Mouse (Mus musculus) kidney, embryonic 14.5 days (tissue): ENCODE data around the gene Moxd1. TPM values are rescaled to one million over a fixed set of nuclear protein-coding genes. Genes with fewer than 3 reads are reported as not detected.

ENCODE experiments used
- ATAC-seq: fragments of 200-750 bp; cut with Nextera tagmentation; 2 replicates; pipeline ENCODE4 v1.8.0; 2017; ENCODE audit warnings: moderate number of reproducible peaks, mild to moderate bottlenecking, moderate TSS enrichment, moderate library complexity; ENCODE audit not compliant: low FRiP score, low TSS enrichment
- H3K27ac ChIP-seq: fragments of 300-500 bp; sonication (generic); 2 replicates; pipeline ENCODE4 v1.5.1; 2014; ENCODE audit warnings: low read depth, mild to moderate bottlenecking, low read length, moderate library complexity, mixed read lengths
- H3K27me3 ChIP-seq: fragments of 300-500 bp; sonication (generic); 2 replicates; pipeline ENCODE4 v1.6.1; 2014; ENCODE audit warnings: mild to moderate bottlenecking, low read length; ENCODE audit not compliant: control insufficient read depth, insufficient read depth
- H3K36me3 ChIP-seq: fragments of 300-500 bp; sonication (generic); 2 replicates; pipeline ENCODE4 v1.6.1; 2014; ENCODE audit warnings: low read length, mixed read lengths; ENCODE audit not compliant: control insufficient read depth, insufficient read depth
- H3K4me1 ChIP-seq: fragments of 300-500 bp; sonication (generic); 2 replicates; pipeline ENCODE4 v1.6.1; 2014; ENCODE audit warnings: low read length, mixed read lengths; ENCODE audit not compliant: control insufficient read depth, insufficient read depth
- H3K4me2 ChIP-seq: fragments of 300-500 bp; sonication (generic); replicated peaks from 2 replicates; pipeline ENCODE4 v1.6.1; 2014; ENCODE audit warnings: low read depth, mild to moderate bottlenecking, low read length
- H3K4me3 ChIP-seq: fragments of 300-500 bp; sonication (generic); 2 replicates; pipeline ENCODE4 v1.5.1; 2014; ENCODE audit warnings: mild to moderate bottlenecking, low read length
- H3K9ac ChIP-seq: fragments of 300-500 bp; sonication (generic); 2 replicates; pipeline ENCODE4 v1.6.1; 2014; ENCODE audit warnings: low read depth, mild to moderate bottlenecking, low read length, moderate library complexity
- H3K9me3 ChIP-seq: fragments of 300-500 bp; sonication (generic); 2 replicates; pipeline ENCODE4 v1.6.1; 2016; ENCODE audit warnings: low read length; ENCODE audit not compliant: control insufficient read depth
- WGBS: fragments of 180-500 bp; shearing (Covaris S2); extraction: QIAGEN DNeasy Blood & Tissue Kit; methylation state at CpG from one replicate; pipeline ENCODE4 v1.1.7; 2014; 5-methylcytosine and 5-hydroxymethylcytosine counted together
- polyA plus RNA-seq: library from polyadenylated mRNA; unstranded; fragments of >200 nt; fragmentation: Nextera tagmentation; extraction: Ambion mirVana; gene quantifications from 2 replicates; pipeline ENCODE4 v1.2.1, GENCODE M21; 2014

Gene Moxd1
- polyA plus RNA-seq, result 18.1 and 29.7 TPM in 2 replicates

- Histone ChIP-seq H3K4me3 (peak within 1 kb of the TSS; percentile 43), H3K27me3 (peaks cover 7% of the 10 kb centered on the region; the same call in 1 of the 2 replicates)
- 1% methylated on average over 50 of the region's 56 CpGs for WGBS
Measured at GRCm38 (mm10) chr10:24223449-24224143, at the start of gene Moxd1. Gene Moxd1, plus strand, starts transcription at chr10:24223517.

GRCm38 (mm10) chr10:24190392-24190791 is 32.9 kb upstream of the Moxd1 start:
- no peak overlapping the region for H3K9ac ChIP-seq
- WGBS, result 53% methylated on average over 7 of the region's 7 CpGs
- no peaks in the 10 kb centered on the region for H3K27me3 ChIP-seq
- peaks cover 21% of the 10 kb centered on the region for H3K36me3 ChIP-seq
- H3K27ac ChIP-seq, result no peak overlapping the region
- H3K9me3 ChIP-seq, result no peaks in the 10 kb centered on the region
- ATAC-seq, result no peak
- H3K4me3 ChIP-seq, result no peak overlapping the region
- H3K4me1 ChIP-seq, result no peaks in the 10 kb centered on the region
- H3K4me2 ChIP-seq, result no peak overlapping the region

More at GRCm38 (mm10) chr10:24223449-24224143, at the start of gene Moxd1:
- ATAC-seq, result peak; percentile 93
- no peak within 1 kb of the TSS for H3K27ac ChIP-seq
- H3K36me3 ChIP-seq, result no peaks in the 10 kb centered on the region
- H3K4me2 ChIP-seq, result peak within 1 kb of the TSS; percentile 92
- H3K9ac ChIP-seq, result peak within 1 kb of the TSS; percentile 57
- H3K4me1 ChIP-seq, result 0 out of 2 replicates have a peak, but pooled peaks cover 3% of the 10 kb centered on the region
- H3K9me3 ChIP-seq, result no peaks in the 10 kb centered on the region

- Histone ChIP-seq H3K4me1 (no peaks in the 10 kb centered on the region), H3K9ac (no peak overlapping the region), H3K27ac (no peak overlapping the region), H3K36me3 (peaks cover 9% of the 10 kb centered on the region; the same call in 1 of the 2 replicates), H3K4me3 (no peak overlapping the region), H3K9me3 (no peaks in the 10 kb centered on the region), H3K4me2 (no peak overlapping the region), H3K27me3 (no peaks in the 10 kb centered on the region)
- no peak for ATAC-seq
- 66% methylated on average over 1 of the region's 1 CpGs for WGBS
Measured at GRCm38 (mm10) chr10:24191977-24192376, 31.3 kb upstream of the Moxd1 start.

- Histone ChIP-seq H3K27me3 (no peaks in the 10 kb centered on the region), H3K4me2 (no peak overlapping the region), H3K4me1 (no peaks in the 10 kb centered on the region), H3K9me3 (no peaks in the 10 kb centered on the region), H3K27ac (no peak overlapping the region), H3K36me3 (no peaks in the 10 kb centered on the region), H3K4me3 (no peak overlapping the region), H3K9ac (no peak overlapping the region)
- 29% methylated on average over 12 of the region's 12 CpGs for WGBS
- no peak for ATAC-seq
Measured at GRCm38 (mm10) chr10:24199303-24199702, 24.0 kb upstream of the Moxd1 start.

GRCm38 (mm10) chr10:24200099-24200498 is 23.2 kb upstream of the Moxd1 start:
- H3K27ac ChIP-seq, result no peak overlapping the region
- no peak overlapping the region for H3K4me3 ChIP-seq
- H3K36me3 ChIP-seq, result no peaks in the 10 kb centered on the region
- H3K4me1 ChIP-seq, result no peaks in the 10 kb centered on the region
- H3K9me3 ChIP-seq, result no peaks in the 10 kb centered on the region
- no peak overlapping the region for H3K4me2 ChIP-seq
- no peaks in the 10 kb centered on the region for H3K27me3 ChIP-seq
- ATAC-seq, result no peak
- WGBS, result 84% methylated on average over 3 of the region's 3 CpGs
- no peak overlapping the region for H3K9ac ChIP-seq

GRCm38 (mm10) chr10:24210075-24210474 is 13.2 kb upstream of the Moxd1 start:
- Histone ChIP-seq H3K4me1 (no peaks in the 10 kb centered on the region), H3K27ac (no peak overlapping the region), H3K9me3 (no peaks in the 10 kb centered on the region), H3K27me3 (no peaks in the 10 kb centered on the region), H3K4me2 (no peak overlapping the region), H3K9ac (no peak overlapping the region), H3K36me3 (no peaks in the 10 kb centered on the region), H3K4me3 (no peak overlapping the region)
- WGBS, result 85% methylated on average over 6 of the region's 6 CpGs
- ATAC-seq, result no peak

GRCm38 (mm10) chr10:24213297-24213696 is 10.0 kb upstream of the Moxd1 start:
- Histone ChIP-seq H3K4me3 (no peak overlapping the region), H3K27ac (no peak overlapping the region), H3K36me3 (no peaks in the 10 kb centered on the region), H3K9me3 (no peaks in the 10 kb centered on the region), H3K4me1 (no peaks in the 10 kb centered on the region), H3K27me3 (no peaks in the 10 kb centered on the region), H3K9ac (no peak overlapping the region), H3K4me2 (no peak overlapping the region)
- WGBS, result 79% methylated on average over 5 of the region's 5 CpGs
- ATAC-seq, result no peak

- H3K4me1 ChIP-seq, result no peaks in the 10 kb centered on the region
- no peak overlapping the region for H3K4me2 ChIP-seq
- H3K27ac ChIP-seq, result no peak overlapping the region
- no peak overlapping the region for H3K4me3 ChIP-seq
- no peaks in the 10 kb centered on the region for H3K9me3 ChIP-seq
- H3K27me3 ChIP-seq, result peaks cover 4% of the 10 kb centered on the region; the same call in 1 of the 2 replicates
- no peak for ATAC-seq
- H3K9ac ChIP-seq, result no peak overlapping the region
- no peaks in the 10 kb centered on the region for H3K36me3 ChIP-seq
- 57% methylated on average over 6 of the region's 6 CpGs for WGBS
Measured at GRCm38 (mm10) chr10:24217558-24218268, 5.6 kb upstream of the Moxd1 start.

GRCm38 (mm10) chr10:24220931-24221330 is 2.4 kb upstream of the Moxd1 start:
- H3K9me3 ChIP-seq, result no peaks in the 10 kb centered on the region
- WGBS, result 82% methylated on average over 5 of the region's 5 CpGs
- ATAC-seq, result no peak

More at GRCm38 (mm10) chr10:24220931-24221330, 2.4 kb upstream of the Moxd1 start:
- H3K4me3 ChIP-seq, result no peak overlapping the region
- no peak overlapping the region for H3K27ac ChIP-seq
- H3K36me3 ChIP-seq, result no peaks in the 10 kb centered on the region
- H3K4me1 ChIP-seq, result 0 out of 2 replicates have a peak, but pooled peaks cover 3% of the 10 kb centered on the region
- H3K27me3 ChIP-seq, result peaks cover 7% of the 10 kb centered on the region; the same call in 1 of the 2 replicates
- no peak overlapping the region for H3K9ac ChIP-seq
- no peak overlapping the region for H3K4me2 ChIP-seq
